Mouse (Mus musculus): ENCODE data around the gene Lman2. TPM values are rescaled to one million over a fixed set of nuclear protein-coding genes. Genes with fewer than 3 reads are reported as not detected.
A peak's percentile ranks its signal among the peaks of the same experiment; 100 is the strongest.

Lman2 gene
- polyA plus RNA-seq, 1 experiment from 2014 or later: 121 TPM

DNA sequence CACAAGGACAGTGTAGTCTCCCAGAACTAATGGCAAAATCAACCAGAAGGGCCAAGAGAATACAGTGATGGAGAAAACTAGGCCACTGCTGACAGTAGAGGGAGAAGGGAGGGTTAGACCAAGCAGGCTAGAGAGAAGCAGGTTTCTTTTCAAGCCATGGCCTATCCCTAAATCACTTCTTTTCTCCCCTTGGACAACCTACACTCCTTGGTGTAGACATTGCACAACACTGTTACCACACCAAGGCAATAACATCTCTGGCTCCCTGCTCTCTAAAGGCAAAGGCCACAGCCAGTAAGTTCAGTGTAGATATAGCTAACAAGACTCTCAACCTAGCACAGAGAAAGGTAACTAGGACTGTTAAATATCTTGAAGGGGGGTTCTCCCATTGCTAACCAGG, 1.4 kb downstream of the Lman2 start:
- DNase-seq (ENCODE audit: low spot score) (no peak), ATAC-seq (replicated peaks; ENCODE audit: low FRiP score) (no peak)
- Histone ChIP-seq H3K4me3 (ENCODE audit: low read depth, low read length) (peak overlapping the region; percentile 91), H3K27ac (ENCODE audit: low read depth, low read length) (no peak overlapping the region), H3K9me3 (ENCODE audit: control insufficient read depth, low read length) (no peaks in the 10 kb centered on the region), H3K4me1 (replicated peaks; ENCODE audit: control insufficient read depth, insufficient read depth, low read length) (peaks cover 19% of the 10 kb centered on the region), H3K27me3 (replicated peaks; ENCODE audit: control insufficient read depth, insufficient read depth, low read length) (no peaks in the 10 kb centered on the region), H3K9ac (ENCODE audit: low read depth, low read length) (peak overlapping the region; percentile 89), H3K4me2 (peak overlapping the region; percentile 83), H3K36me3 (ENCODE audit: control insufficient read depth, insufficient read depth, low read length) (peaks cover 30% of the 10 kb centered on the region)

DNA sequence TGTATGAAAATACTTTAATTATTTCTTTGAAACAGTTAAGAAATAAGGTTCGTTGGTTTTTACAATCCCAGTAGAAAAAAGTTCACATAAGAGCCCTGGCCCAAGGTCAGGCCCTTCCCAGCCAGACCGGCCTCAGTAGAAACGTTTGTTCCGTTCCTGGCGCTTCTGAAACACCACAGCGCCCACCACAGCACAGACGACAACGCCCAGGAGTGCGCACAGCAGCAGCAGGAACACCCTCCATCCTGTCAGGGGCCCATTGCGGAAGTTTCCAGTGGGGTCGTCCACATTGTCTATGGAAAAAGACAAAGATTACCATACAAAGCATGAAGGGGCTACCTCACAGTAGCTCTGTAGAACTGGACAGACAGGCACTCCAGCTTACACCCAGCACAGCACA, 15.8 kb downstream of the Lman2 start:
- ATAC-seq (replicated peaks; ENCODE audit: low FRiP score): no peak

DNA sequence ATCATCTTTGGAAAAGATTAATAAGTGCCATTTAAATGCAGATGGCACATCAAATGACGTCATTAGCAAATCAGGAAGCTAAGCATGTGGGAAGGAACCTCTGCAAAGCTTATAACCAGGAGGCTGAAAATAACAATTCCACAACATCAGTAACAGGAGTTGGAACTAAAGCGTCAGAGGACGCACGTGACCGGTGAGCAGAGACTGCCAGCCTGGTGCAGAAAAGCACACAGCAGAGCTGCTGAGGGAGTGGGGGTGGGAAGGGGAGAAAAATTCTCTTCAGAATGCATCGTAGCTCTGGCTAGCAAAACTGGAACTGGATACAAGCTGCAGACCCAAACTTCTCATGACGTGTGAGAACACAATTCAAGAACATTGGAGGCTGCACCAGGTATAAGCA, 18.3 kb downstream of the Lman2 start:
- H3K27me3 ChIP-seq (replicated peaks; ENCODE audit: control insufficient read depth, insufficient read depth, low read length): no peaks in the 10 kb centered on the region
- ATAC-seq (replicated peaks; ENCODE audit: low FRiP score) (no peak), DNase-seq (ENCODE audit: low spot score) (no peak)
- no peak overlapping the region for H3K27ac ChIP-seq (ENCODE audit: low read depth, low read length)
- no peak overlapping the region for H3K4me3 ChIP-seq (ENCODE audit: low read depth, low read length)
- no peak overlapping the region for H3K4me2 ChIP-seq
- peaks cover 43% of the 10 kb centered on the region for H3K36me3 ChIP-seq (ENCODE audit: control insufficient read depth, insufficient read depth, low read length)
- whole genome bisulfite sequencing: 89% methylated on average over 7 of the region's 7 CpGs
- no peaks in the 10 kb centered on the region for H3K4me1 ChIP-seq (replicated peaks; ENCODE audit: control insufficient read depth, insufficient read depth, low read length)
- no peak overlapping the region for H3K9ac ChIP-seq (ENCODE audit: low read depth, low read length)
- no peaks in the 10 kb centered on the region for H3K9me3 ChIP-seq (ENCODE audit: control insufficient read depth, low read length)

More for the DNA sequence above, 15.8 kb downstream of the Lman2 start:
- H3K4me1 ChIP-seq (replicated peaks; ENCODE audit: control insufficient read depth, insufficient read depth, low read length): no peaks in the 10 kb centered on the region
- no peak for DNase-seq (ENCODE audit: low spot score)
- no peak overlapping the region for H3K9ac ChIP-seq (ENCODE audit: low read depth, low read length)
- H3K4me3 ChIP-seq (ENCODE audit: low read depth, low read length): no peak overlapping the region
- H3K27ac ChIP-seq (ENCODE audit: low read depth, low read length): no peak overlapping the region
- WGBS: 85% methylated on average over 11 of the region's 11 CpGs
- H3K36me3 ChIP-seq (ENCODE audit: control insufficient read depth, insufficient read depth, low read length): peaks cover 64% of the 10 kb centered on the region
- no peaks in the 10 kb centered on the region for H3K9me3 ChIP-seq (ENCODE audit: control insufficient read depth, low read length)
- H3K27me3 ChIP-seq (replicated peaks; ENCODE audit: control insufficient read depth, insufficient read depth, low read length): no peaks in the 10 kb centered on the region
- H3K4me2 ChIP-seq: no peak overlapping the region

DNA sequence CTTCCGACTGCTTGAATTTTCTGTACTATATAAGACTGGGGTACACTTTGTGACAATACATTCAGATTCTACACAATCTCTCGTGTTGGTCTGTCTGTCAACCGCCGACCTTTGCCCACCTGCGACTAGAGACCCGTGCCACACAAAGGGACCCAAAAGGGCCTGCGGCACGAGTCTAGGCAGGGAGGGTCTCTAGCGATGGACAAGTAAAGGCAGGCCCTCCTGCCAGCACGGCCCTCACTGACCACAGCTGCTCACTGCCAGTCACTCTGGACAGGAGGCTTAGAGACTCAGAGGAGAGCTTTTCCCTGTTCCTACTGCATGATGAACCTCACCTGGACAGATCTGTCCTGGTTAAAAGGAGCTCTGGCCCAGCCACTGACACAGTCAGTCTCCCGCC, 20.1 kb downstream of the Lman2 start:
- 0 out of 2 replicates have a peak, but pooled peaks cover 2% of the 10 kb centered on the region for H3K4me1 ChIP-seq (replicated peaks; ENCODE audit: control insufficient read depth, insufficient read depth, low read length)
- peaks cover 28% of the 10 kb centered on the region for H3K36me3 ChIP-seq (ENCODE audit: control insufficient read depth, insufficient read depth, low read length)
- H3K27me3 ChIP-seq (replicated peaks; ENCODE audit: control insufficient read depth, insufficient read depth, low read length): no peaks in the 10 kb centered on the region
- no peak overlapping the region for H3K4me3 ChIP-seq (ENCODE audit: low read depth, low read length)
- DNase-seq (ENCODE audit: low spot score) (no peak), ATAC-seq (replicated peaks; ENCODE audit: low FRiP score) (no peak)
- no peak overlapping the region for H3K4me2 ChIP-seq
- H3K9me3 ChIP-seq (ENCODE audit: control insufficient read depth, low read length): no peaks in the 10 kb centered on the region
- H3K27ac ChIP-seq (ENCODE audit: low read depth, low read length): no peak overlapping the region
- no peak overlapping the region for H3K9ac ChIP-seq (ENCODE audit: low read depth, low read length)
- WGBS: 36% methylated on average over 11 of the region's 11 CpGs

DNA sequence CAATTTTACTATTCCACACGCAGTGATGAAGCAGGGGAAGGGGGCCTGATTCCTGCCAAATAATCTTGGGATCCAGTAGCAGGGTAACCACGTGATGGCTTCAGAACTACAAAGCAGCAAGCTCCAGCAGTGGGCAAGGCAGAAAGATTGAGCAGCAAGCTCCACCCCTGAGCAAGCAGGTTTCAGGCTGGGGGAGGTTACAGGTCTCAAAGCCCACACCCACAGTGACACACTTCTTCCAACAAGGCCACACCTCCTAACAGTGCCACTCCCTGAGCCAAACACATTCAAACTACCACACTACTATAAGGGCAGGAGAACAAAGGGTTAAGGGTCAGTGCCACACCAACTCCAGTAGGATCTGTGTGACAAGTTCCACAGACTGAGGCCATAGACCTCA, 23.3 kb downstream of the Lman2 start:
- ATAC-seq (replicated peaks; ENCODE audit: low FRiP score) (peak; percentile 78), DNase-seq (ENCODE audit: low spot score) (no peak)
- Histone ChIP-seq H3K4me3 (ENCODE audit: low read depth, low read length) (no peak overlapping the region), H3K9me3 (ENCODE audit: control insufficient read depth, low read length) (no peaks in the 10 kb centered on the region), H3K27ac (ENCODE audit: low read depth, low read length) (no peak overlapping the region), H3K9ac (ENCODE audit: low read depth, low read length) (no peak overlapping the region), H3K4me2 (no peak overlapping the region), H3K4me1 (replicated peaks; ENCODE audit: control insufficient read depth, insufficient read depth, low read length) (0 out of 2 replicates have a peak, but pooled peaks cover 2% of the 10 kb centered on the region), H3K36me3 (ENCODE audit: control insufficient read depth, insufficient read depth, low read length) (no peaks in the 10 kb centered on the region; the same call in 1 of the 2 replicates), H3K27me3 (replicated peaks; ENCODE audit: control insufficient read depth, insufficient read depth, low read length) (no peaks in the 10 kb centered on the region)
- 24% methylated on average over 2 of the region's 2 CpGs for WGBS

DNA sequence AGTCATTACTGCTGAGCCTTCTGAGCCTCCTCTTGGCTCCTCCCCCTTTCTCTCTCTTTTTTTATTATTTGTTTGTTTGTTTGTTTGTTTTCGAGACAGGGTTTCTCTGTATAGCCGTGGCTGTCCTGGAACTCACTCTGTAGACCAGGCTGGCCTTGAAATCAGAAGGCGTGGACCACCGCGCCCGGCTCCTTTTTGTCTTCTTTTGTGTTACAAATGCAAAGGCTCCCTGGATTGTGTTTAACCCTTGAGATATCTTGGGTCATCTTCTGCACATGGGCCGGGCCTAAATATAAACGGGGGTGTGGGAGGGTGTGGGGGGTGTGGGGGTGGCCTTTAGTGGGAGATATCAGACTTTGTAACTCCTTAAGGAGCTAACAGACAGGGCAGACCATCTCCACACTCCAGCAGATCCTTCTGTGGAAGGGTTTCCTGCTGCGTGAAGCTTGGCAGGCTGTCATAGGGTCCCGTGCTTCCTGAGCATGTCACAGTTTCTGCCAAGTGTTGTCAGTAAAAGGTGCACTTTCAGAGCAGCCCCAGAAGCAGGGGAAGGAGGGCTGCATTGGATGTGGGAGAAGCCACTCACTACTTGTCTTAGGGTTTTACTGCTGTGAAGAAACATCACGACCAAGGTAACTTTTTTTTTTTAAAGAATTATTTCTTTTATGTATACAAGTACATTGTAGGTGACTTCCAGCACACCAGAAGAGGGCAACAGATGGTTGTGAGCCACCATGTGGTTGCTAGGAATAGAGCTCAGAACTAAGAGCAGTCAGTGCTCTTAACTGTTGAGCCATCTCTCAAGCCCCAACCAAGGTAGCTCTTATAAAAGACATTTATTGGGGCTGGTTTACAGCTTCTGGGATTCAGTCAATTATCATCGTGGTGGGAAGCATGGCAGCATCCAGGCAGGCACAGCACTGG, 24.2 kb downstream of the Lman2 start:
- H3K9me3 ChIP-seq (ENCODE audit: control insufficient read depth, low read length): no peaks in the 10 kb centered on the region
- H3K27ac ChIP-seq (ENCODE audit: low read depth, low read length): no peak overlapping the region
- ATAC-seq (replicated peaks; ENCODE audit: low FRiP score) (no peak), DNase-seq (ENCODE audit: low spot score) (no peak)
- WGBS: 65% methylated on average over 12 of the region's 12 CpGs
- H3K4me1 ChIP-seq (replicated peaks; ENCODE audit: control insufficient read depth, insufficient read depth, low read length): 0 out of 2 replicates have a peak, but pooled peaks cover 2% of the 10 kb centered on the region
- H3K36me3 ChIP-seq (ENCODE audit: control insufficient read depth, insufficient read depth, low read length): no peaks in the 10 kb centered on the region
- H3K4me2 ChIP-seq: no peak overlapping the region
- no peaks in the 10 kb centered on the region for H3K27me3 ChIP-seq (replicated peaks; ENCODE audit: control insufficient read depth, insufficient read depth, low read length)
- H3K4me3 ChIP-seq (ENCODE audit: low read depth, low read length): no peak overlapping the region
- H3K9ac ChIP-seq (ENCODE audit: low read depth, low read length): no peak overlapping the region

DNA sequence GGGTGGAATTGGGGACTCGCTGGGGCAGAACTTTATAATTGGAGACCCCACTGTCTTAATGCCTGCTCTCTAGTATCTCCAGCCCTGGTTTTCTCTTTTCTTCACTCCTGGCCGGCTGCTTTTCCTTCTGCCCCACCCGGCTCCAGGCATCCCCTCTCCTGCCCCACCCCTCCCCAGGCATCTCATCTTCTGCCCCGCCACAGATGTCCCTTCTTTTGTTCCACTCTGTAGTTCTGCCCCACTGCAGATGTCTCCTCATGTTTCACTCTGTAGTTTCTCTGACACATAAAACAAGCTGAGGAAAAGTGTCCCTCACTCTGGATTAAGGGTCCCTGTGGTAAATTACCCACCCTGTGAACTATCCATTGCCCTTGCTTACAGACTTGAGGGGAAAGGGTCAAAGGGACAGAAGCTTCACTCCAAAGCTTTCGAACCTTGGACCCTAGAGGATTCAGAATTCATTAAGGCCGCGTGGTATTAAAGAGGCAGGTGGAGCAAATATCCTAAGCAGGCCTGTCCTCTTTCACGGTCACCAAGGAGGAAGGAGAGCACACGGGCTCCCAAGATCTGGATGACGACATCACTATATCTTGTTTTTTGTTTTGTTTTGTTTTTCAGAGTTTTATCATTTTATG, 25.1 kb downstream of the Lman2 start:
- 77% methylated on average over 10 of the region's 10 CpGs for WGBS
- no peak for ATAC-seq (replicated peaks; ENCODE audit: low FRiP score)
- no peak for DNase-seq (ENCODE audit: low spot score)
- Histone ChIP-seq H3K4me2 (no peak overlapping the region), H3K4me1 (replicated peaks; ENCODE audit: control insufficient read depth, insufficient read depth, low read length) (0 out of 2 replicates have a peak, but pooled peaks cover 2% of the 10 kb centered on the region), H3K4me3 (ENCODE audit: low read depth, low read length) (no peak overlapping the region), H3K27me3 (replicated peaks; ENCODE audit: control insufficient read depth, insufficient read depth, low read length) (no peaks in the 10 kb centered on the region), H3K27ac (ENCODE audit: low read depth, low read length) (no peak overlapping the region), H3K9ac (ENCODE audit: low read depth, low read length) (no peak overlapping the region), H3K36me3 (ENCODE audit: control insufficient read depth, insufficient read depth, low read length) (no peaks in the 10 kb centered on the region), H3K9me3 (ENCODE audit: control insufficient read depth, low read length) (no peaks in the 10 kb centered on the region)

DNA sequence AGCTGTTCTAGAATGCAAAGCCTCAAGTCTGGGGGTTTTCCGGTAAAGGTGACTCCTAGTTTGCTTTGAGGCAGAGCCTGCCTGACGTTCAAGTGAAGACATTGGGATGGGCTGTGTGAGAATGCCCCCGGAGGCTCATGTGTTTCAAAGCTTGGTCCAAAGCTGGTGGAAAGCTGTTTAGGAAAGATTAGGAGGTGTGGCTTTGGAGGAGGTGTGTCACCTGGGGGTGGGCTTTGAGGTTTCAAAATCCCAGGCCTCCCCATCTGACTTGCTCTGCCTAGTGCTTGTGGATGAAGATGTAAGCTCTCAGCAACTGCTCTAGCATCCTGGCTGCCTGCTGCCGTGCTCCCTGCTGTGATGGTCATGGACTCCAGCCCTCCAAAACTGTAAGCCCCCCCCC, 26.9 kb downstream of the Lman2 start:
- Histone ChIP-seq H3K9ac (ENCODE audit: low read depth, low read length) (no peak overlapping the region), H3K9me3 (ENCODE audit: control insufficient read depth, low read length) (no peaks in the 10 kb centered on the region), H3K4me1 (replicated peaks; ENCODE audit: control insufficient read depth, insufficient read depth, low read length) (peaks cover 4% of the 10 kb centered on the region), H3K4me2 (no peak overlapping the region), H3K36me3 (ENCODE audit: control insufficient read depth, insufficient read depth, low read length) (no peaks in the 10 kb centered on the region), H3K4me3 (ENCODE audit: low read depth, low read length) (no peak overlapping the region), H3K27ac (ENCODE audit: low read depth, low read length) (no peak overlapping the region), H3K27me3 (replicated peaks; ENCODE audit: control insufficient read depth, insufficient read depth, low read length) (no peaks in the 10 kb centered on the region)
- 77% methylated on average over 4 of the region's 4 CpGs for WGBS
- DNase-seq (ENCODE audit: low spot score) (no peak), ATAC-seq (replicated peaks; ENCODE audit: low FRiP score) (no peak)
